Mouse (Mus musculus) heart, postnatal 36 days (tissue): ENCODE measurements around the gene Ptges3l. TPM values are rescaled to one million over a fixed set of nuclear protein-coding genes. Genes with fewer than 3 reads are reported as not detected.
"Not testable (repeated sequence)": the region's sequence is repeated elsewhere in the genome, so short reads cannot be mapped to it uniquely, and the experiment has no call there.

Experiments
- DNase-seq, 2 experiments: peaks; one replicate each; pipeline ENCODE4 v3.0.0; 2021 to 2022
- intact Hi-C: fragments of 180-260 bp; cut with DNase I; formaldehyde crosslinking; loops from one replicate; pipeline ENCODE4 v1.15.1; 2025
- microRNA-seq, 2 experiments: library from miRNA; unstranded; fragments of <30 nt; microRNA quantifications; one replicate each; pipeline ENCODE4 v1.2.0; 2021; ENCODE audit warnings: borderline number of aligned reads in 2 of 2
- total RNA-seq, 2 experiments: library from RNA; stranded (reverse); gene quantifications; 2 replicates each; pipeline ENCODE4 v1.2.3; 2021

Ptges3l gene
- total RNA-seq, 2 experiments from 2014 or later = 50.6 to 66.9 TPM

DNA sequence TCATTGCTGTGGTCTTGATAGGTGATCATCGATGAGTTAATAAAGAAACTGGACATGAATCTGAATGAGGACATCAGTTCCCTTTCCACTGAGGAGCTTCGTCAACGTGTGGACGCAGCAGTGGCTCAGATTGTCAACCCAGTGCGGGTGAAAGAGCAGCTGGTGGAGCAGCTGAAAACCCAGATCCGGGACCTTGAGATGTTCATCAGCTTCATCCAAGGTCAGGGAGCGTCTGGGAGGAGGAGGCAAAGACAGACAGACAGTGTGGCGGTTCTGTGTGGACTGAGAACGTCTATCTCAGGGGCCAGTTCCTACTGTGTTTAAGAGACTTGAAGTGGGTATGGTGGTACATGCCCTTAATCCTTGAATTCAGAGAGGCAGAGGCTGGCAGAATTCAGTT lies 6.2 kb upstream of the Ptges3l start:
- intact Hi-C loops = no loop called here
- no peak for DNase-seq

DNA sequence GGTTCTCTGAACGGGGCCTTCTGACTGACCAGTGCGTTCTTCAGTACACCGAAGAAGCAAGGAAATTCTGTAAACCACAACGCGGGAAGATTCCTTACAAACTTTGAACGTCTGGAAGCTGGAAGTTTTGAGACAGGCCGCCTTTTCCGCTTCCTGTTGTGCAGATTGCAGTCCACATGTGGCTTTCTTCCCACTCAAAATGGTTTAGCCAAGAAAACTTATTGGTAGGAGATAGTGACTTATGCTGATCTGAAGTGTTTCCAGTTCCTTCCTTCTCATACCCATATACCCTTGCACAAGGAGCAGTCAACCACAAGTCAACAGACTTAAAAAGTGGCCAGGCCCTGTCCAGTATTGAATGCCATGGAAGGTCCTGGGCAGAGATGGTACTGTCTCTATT lies 1.0 kb upstream of the Ptges3l start:
- intact Hi-C loops = no loop called here

DNA sequence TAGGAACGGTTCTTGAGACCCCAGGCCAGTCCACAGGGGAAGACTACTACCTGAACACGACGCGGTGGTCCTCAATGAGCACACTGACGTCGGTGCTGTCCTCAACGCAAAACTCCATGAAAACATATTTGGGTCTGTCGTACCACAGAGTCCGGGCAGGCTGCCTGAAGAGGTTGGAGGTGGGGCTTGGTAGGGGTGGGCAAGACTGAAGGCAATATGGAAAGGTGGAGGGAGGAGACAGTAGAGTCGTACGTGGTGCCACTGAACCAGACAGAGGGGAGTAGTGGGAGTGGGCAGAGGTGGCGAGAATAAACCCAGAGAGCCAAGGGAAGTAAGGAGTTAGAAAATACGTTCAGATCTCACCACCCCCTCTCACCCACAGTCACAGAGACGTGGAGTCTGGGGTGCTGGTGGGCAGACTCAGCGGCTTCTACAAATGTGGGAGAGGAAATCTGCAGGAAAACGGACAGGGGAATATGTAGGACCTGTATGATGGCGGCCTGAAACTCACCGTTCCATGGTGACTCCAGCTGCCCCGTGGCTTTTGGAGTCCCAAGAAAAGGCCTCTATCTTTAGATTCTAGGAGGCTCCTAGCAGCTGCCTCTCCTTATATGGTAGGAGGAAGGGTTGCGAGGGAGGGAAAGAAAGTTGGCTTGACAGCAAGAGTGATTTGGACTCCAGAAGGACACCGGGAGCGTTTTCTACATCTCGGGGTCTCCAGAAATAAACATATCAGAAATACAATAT lies 855 bp downstream of the Ptges3l start, which contains the start of gene Gm27029:
Gm27029 (minus strand) TSS at position 692 of the 747 bp plus-strand sequence.
- intact Hi-C loops = no loop called here

More for the DNA sequence above, 1.0 kb upstream of the Ptges3l start:
- DNase-seq = no peak

DNA sequence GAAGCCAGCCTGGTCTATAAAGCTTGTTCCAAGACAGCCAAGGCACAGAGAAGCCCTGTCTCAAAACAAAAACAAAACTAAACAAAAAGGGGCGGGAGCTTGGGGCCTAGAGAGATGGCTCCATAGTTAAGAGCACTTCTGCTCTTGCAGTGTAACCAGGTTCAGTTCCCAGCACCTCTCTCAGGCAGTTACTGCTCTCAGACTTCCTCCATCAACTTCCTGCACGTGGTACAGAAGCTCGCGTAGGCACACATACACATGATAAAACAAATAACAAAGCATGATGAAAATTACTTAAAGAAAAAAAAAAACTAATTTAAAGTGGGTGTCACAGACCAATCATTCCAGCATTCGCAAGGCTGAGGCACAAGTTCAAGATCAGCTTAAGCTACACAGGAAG lies 5.0 kb downstream of the Ptges3l start:
- intact Hi-C loops = no loop called here
- no peak for DNase-seq

More for the DNA sequence above, 855 bp downstream of the Ptges3l start, which contains the start of gene Gm27029:
- peak in 1 of 2 experiments; percentile 45 for DNase-seq

DNA sequence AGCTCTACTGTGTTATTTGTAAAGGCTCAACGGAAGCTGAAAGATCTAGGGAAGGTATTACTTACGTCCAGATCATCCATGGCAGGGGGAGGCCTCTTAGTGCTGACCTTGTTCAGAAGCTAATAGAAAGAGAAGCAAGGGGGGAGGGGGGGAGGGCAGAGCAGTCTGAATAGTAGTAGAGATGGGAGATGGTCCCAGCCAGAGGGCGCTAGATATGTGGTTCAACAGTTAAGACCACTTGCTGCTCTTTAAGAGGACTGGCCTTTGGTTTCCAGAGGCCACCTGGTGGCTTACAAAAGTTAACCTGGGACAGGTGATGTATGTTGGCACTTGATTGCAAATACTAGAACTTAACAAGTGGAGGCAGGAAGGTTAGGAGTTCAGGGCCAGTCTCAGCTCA lies 5.5 kb downstream of the Ptges3l start:
- intact Hi-C loops = no loop called here
- no peak for DNase-seq

DNA sequence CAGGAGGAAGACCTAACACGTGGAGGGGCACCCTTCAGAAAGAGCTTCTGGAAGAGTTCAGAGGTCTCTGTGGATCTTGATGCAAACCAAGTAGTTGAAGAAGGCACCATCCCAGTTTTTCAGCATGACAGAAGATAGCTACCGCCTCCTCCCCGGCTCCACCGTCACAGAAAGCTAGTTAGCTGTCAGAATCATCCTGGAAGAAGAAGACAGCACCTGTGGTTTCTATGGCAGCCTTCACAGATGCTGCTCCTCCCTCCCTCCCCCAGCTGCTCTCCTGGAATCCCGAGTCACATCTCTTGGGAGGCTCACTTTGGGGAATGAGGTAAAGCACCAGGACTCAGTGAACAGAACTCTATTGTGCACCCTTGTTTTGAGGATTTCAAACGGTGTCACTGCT lies 6.1 kb downstream of the Ptges3l start:
- DNase-seq = no peak
- intact Hi-C loops = no loop called here

DNA sequence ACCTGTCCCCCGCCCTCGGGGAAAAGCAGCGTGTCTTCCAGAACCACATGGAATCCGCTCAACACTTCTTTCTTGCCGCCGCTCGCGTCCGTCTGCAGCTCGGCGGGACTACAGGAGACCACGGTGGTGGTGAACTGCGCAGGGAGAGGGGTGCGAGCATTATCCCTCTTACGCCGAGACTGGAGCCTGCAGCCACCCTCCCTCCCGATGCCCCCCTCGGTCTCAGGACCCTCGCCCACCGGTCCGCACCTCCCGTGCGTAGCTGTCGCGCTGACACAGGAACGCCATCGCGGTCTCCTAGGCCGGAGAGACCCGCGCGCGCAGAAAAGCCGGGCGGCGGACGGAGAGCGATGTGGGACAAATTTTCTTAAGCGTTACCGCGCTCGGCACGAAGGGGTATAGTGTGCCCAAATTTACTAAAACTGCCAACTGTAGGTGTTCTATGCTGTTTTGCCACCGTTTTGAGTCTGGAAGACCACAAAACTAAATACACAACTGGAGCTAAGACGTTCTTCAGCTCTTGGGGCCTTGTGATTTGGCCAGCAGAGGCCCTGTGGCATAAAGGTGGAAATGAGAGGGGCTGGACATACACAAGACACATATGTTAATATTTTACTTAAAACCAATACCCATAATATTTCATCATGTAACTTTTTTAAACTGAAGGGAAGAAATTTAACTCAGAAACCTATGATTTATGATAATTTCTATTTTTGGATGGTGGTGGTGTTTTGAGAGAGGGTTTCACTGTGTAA lies 7.9 kb downstream of the Ptges3l start, which contains the start of gene Aarsd1:
Aarsd1 (minus strand) TSS at position 515 of the 755 bp plus-strand sequence.
- peak; percentile 94 to 95 for DNase-seq
- intact Hi-C loops = no loop called here

DNA sequence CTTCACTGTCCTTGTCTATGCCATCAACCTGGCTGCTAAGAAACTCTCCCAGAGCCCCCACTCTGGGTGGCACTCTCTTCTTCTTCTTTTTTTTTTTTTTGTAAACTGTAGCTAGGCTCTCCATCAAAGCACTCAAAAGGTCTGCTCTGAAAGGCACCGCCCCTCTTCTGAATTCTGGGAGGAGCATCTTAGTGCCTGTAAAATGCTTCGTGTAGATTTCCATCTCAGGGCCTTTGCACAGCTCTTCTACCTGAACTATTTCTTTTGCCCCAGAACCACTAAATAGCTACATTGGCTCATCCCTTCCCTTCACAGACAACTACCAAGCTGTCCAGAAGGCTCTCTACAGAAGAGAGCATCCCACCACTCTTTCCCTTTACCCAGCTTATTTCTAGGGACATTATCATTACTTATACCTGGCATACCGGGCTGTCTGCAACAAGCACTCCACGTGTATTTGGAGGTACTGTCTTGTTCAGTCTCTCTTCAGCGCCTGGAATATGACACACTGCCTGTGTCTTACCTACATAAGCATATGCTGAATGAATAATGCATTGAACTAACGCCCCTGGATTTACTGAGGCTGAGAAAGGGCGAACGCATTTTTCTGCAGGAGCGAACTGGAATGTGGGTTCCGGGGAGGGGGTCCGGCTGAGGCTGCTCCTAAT lies 8.6 kb downstream of the Ptges3l start:
- intact Hi-C loops = no loop called here

DNA sequence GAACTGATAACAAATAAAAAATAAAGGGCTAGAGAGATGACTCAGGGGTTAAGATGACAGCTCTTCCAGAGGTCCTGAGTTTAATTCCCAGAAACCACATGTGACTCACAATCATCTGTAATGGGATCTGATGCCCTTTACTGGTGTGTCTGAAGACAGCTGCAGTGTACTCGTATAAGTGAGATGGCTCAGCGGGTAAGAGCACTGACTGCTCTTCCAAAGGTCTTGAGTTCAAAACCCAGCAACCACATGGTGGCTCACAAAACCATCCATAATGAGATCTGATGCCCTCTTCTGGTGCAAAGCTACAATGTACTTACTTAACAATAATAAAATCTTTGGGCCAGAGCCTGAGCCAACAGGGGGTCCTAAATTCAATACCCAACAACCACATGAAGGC lies 9.8 kb downstream of the Ptges3l start:
- intact Hi-C loops = no loop called here
- DNase-seq = no peak

More for the DNA sequence above, 8.6 kb downstream of the Ptges3l start:
- DNase-seq = no peak

DNA sequence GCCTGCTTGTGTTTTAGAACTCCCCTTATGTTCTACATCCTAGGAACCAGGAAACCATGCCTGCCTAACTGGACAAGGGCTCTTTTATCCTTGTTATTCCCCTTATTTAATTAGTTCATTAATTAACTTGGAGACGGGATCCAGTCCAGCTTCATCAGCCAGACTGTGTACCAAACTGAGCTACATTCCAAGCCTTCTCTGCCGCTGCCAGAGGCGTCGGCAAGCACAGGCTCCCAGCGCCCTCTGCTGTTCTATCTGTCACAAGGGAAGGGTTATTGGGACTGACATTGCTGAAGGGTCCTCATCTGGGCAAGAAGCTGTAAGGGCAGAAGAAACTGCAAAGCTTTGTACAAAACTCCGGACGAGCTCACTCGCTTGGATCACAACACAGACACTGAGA lies 30.0 kb downstream of the Ptges3l start:
- peak; percentile 73 for DNase-seq
- intact Hi-C loops = loop anchor here (1.0 to 5.0 kb wide), 2 partner anchors 72 to 183 kb away; no protein-coding TSS in a partner anchor

DNA sequence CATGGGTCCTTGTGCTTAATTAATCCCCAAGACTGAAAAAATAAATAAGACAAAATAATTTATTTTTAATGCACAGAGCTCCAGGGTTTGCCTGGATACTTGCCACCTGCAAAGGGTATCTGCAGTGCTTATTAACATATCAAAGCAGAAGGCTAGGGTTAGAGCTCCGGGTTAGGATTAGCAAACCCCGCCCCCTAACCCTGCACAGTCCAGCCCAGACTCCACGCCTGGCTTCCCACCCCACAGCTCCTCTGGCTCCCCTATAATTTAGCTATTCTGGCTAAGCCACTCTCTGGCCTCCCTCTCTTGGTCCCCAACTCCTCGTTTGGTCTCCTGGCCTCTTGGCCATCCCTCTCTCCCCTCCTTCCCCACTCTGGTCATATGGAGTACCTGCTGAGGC lies 43.3 kb downstream of the Ptges3l start:
- intact Hi-C loops = no loop called here
- DNase-seq = no peak

DNA sequence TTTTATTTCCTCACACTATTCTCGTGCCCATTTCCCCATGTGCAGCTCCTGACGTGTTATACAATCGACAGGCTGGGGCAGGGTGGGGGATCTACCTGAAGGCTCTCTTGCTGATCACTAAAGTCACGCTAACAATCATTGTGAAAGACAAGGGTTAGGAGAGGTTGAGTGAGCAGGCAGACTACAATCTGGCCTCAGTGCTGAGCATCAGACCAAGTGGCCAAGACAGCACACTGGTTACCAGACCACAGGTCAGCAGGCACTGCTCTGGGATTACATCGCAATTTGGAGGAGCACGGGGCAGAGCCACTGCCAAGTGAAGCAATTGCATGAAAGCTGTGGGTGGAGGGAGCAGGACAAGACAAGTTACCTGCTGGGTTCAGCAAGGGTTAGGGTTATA lies 46.2 kb downstream of the Ptges3l start:
- intact Hi-C loops = no loop called here
- DNase-seq = no peak

DNA sequence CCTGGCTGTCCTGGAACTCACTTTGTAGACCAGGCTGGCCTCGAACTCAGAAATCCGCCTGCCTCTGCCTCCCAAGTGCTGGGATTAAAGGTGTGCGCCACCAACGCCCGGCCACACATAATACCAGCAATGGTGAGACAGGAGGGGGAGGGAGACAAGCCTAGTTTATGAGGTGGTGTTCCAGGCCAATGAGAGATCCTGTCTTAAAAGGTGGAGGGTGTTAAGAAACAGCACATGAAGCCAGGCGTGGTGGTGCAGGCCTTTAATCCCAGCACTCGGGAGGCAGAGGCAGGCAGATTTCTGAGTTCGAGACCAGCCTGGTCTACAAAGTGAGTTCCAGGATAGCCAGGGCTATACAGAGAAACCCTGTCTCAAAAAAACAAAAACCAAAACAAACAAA lies 46.9 kb downstream of the Ptges3l start:
- DNase-seq, intact Hi-C loops: not testable (repeated sequence)

DNA sequence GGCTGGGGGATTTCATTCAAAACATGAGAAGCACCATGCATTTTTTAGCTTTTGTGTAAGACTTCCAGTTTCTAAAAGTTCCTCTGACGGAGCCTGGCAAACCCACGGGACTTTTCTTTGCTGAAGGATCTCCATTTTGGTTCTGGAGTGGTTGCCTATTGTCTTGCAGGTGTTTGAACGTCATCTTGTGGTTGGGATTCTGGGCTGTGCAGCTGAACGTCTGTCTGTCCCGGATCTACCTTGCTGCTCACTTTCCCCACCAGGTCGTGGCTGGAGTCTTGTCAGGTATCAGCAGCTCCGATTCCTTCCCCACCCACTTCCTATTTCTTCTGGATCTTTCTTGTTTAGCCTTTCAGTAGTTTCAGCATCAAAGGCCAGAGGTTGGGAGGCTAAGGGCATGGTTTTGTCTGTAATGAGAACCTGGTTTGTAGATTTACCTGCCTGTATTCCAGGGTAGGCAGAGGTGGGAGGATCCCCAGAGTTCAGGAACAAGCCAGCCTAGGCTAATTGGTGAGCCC lies 50.7 kb downstream of the Ptges3l start:
- no peak for DNase-seq
- intact Hi-C loops = no loop called here

DNA sequence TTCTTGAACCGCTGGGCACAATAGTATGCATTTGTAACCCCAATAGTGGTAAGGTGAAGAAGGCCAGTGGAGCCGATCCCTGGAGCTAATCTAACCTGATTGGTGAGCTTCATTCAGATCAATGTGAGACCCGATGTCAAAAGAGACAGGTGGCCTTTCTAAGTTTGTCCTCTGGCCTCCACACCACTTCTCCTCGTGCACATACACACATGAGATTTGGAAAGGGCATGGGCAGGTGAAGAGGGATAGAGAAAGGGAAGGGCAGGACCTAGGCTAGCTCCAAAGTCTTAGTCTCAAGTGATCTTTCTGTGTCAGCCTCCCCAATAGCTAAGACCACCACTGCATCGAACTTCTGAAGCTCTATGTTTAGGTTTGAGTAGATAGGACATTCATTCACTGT lies 55.0 kb downstream of the Ptges3l start:
- no peak for DNase-seq
- intact Hi-C loops = no loop called here

Small RNA genes lying within 50 kb of the gene (microRNA-seq; reads per million reads assigned to microRNA genes)
- gene Mir6929 = 4.3 to 8.7 reads per million in 2 experiments

Other genes starting within 250 kb of the Ptges3l start
- gene Ccr10, start 249.9 kb downstream of the Ptges3l start, total RNA-seq = under 1 TPM in 1 of 2 experiments, not detected in 1; 0.24 TPM
- 10 to 100 TPM; 34.8 to 36.7 TPM for gene Ezh1, start 198.9 kb downstream of the Ptges3l start, total RNA-seq
- gene Ramp2, start 179.3 kb downstream of the Ptges3l start, total RNA-seq = 100 to 1,000 TPM in 1 of 2 experiments, 10 to 100 TPM in 1; 88.9 to 132 TPM
- gene Vps25, start 171.6 kb downstream of the Ptges3l start, total RNA-seq = 10 to 100 TPM; 84.6 to 95.8 TPM
- 10 to 100 TPM; 18.5 to 19.8 TPM for gene Wnk4, start 164.8 kb downstream of the Ptges3l start, total RNA-seq
- gene Cntd1, start 146.3 kb downstream of the Ptges3l start, total RNA-seq = under 1 TPM; 0.11 to 0.35 TPM
- gene Coa3, start 146.2 kb downstream of the Ptges3l start, total RNA-seq = 10 to 100 TPM; 90.1 to 92.7 TPM
- 10 to 100 TPM; 88.6 to 98.7 TPM for gene Becn1, start 123.0 kb downstream of the Ptges3l start, total RNA-seq
- gene Psme3, start 109.1 kb downstream of the Ptges3l start, total RNA-seq = 10 to 100 TPM; 73.9 to 85.2 TPM
- 1 to 10 TPM; 1.8 to 2.2 TPM for gene Aoc2, start 100.3 kb downstream of the Ptges3l start, total RNA-seq
- 10 to 100 TPM; 13.5 to 16.7 TPM for gene Aoc3, start 94.7 kb downstream of the Ptges3l start, total RNA-seq
- gene G6pc, start 57.8 kb downstream of the Ptges3l start, total RNA-seq = not detected
- gene Aarsd1, start 7.7 kb downstream of the Ptges3l start, total RNA-seq = 10 to 100 TPM; 18.6 to 22.8 TPM
- 10 to 100 TPM in 1 of 2 experiments, 1 to 10 TPM in 1; 8.0 to 10.3 TPM for gene Gm27029, start 537 bp downstream of the Ptges3l start, total RNA-seq
- gene Rundc1, start 248 bp downstream of the Ptges3l start, total RNA-seq = 10 to 100 TPM; 12.2 to 12.4 TPM
- 10 to 100 TPM; 48.2 to 52.4 TPM for gene Rpl27, start 17.0 kb upstream of the Ptges3l start, total RNA-seq
- 10 to 100 TPM; 13.3 to 15.6 TPM for gene Ifi35, start 23.1 kb upstream of the Ptges3l start, total RNA-seq
- 1 to 10 TPM; 5.6 to 6.2 TPM for gene Rnd2, start 39.7 kb upstream of the Ptges3l start, total RNA-seq
- gene Vat1, start 40.9 kb upstream of the Ptges3l start, total RNA-seq = 10 to 100 TPM; 22.0 to 24.9 TPM
- gene Brca1, start 126.6 kb upstream of the Ptges3l start, total RNA-seq = under 1 TPM; 0.31 to 0.51 TPM
- 10 to 100 TPM; 94.3 to 99.5 TPM for gene Nbr1, start 126.8 kb upstream of the Ptges3l start, total RNA-seq
- gene Tmem106a, start 156.9 kb upstream of the Ptges3l start, total RNA-seq = 1 to 10 TPM; 3.6 to 4.7 TPM
- gene Gm11634, start 173.9 kb upstream of the Ptges3l start, total RNA-seq = not detected
- 10 to 100 TPM; 41.6 to 47.3 TPM for gene Rdm1, start 201.9 kb upstream of the Ptges3l start, total RNA-seq
- 10 to 100 TPM; 23.4 to 23.5 TPM for gene Arl4d, start 240.2 kb upstream of the Ptges3l start, total RNA-seq